Mouse (Mus musculus) bone marrow, adult 2 months (tissue): ENCODE results near the gene Tipin.

Source experiments
- CTCF ChIP-seq: fragments of 200-500 bp; IDR thresholded peaks from 2 replicates; pipeline ENCODE4 v1.5.1; 2011; ENCODE audit warnings: low read length, control low read depth; ENCODE audit not compliant: control insufficient read depth, insufficient read depth
- POLR2A ChIP-seq: fragments of 200-500 bp; IDR thresholded peaks from 2 replicates; pipeline ENCODE4 v1.6.1; 2011; ENCODE audit warnings: low read depth, mild to moderate bottlenecking, control low read depth, low read length, borderline replicate concordance; ENCODE audit not compliant: control insufficient read depth

DNA sequence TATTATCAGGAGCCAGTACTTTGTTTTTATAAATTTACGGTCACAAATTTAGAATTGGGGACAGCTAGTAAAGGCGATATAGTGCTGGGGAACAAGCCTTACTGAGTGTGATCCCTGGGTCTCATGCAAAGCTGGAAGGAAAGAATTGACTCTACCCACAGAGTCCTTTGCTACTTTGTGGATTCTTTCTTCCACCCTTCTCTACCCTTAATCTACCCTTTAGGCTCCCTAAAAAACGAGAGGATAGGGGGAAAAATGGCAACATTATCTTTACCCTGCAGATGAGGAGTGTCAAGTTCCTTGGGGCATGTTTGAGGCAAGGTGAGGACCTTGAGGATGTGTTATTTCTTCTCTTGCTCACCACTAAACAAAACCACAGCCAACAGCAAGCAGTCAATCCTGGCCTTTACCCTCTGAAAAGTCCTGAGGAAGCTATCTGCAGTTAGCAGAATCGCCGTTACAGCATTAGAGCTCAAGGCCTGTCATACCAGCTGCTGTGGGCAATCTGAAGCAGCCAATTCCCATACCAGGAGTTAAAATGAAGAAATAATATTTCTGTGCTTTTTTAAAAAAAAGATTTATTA, 1.1 kb downstream of the Tipin start:
- TF ChIP-seq CTCF (no peak), POLR2A (no peak)
